Mouse (Mus musculus) kidney, adult 9 months (tissue): Measurements from ENCODE around the gene Ubald1.

ENCODE experiments used
- DNase-seq: peaks from one replicate; pipeline ENCODE4 v3.0.0; 2022

The Ubald1 gene

DNA sequence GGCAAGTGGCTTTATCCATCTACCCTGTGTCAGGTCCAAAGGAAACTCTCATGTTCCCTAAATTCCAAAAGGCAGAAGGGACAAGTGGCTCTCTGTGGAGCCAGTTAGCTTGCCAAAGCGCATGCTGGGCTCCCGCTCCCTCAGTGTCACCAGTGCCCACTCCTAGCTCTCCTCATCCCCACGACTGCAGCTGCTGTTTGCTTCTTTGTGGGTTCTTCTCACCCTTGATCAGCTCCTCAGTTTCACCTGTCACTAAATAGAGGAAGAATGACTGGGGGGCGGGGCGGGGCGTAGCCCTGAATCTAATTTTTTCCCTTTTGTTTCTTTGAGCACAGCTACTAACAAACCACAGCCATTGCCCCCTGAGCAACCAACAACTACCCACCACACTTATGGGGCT is 18.8 kb upstream of the Ubald1 start:
- DNase-seq: no peak

DNA sequence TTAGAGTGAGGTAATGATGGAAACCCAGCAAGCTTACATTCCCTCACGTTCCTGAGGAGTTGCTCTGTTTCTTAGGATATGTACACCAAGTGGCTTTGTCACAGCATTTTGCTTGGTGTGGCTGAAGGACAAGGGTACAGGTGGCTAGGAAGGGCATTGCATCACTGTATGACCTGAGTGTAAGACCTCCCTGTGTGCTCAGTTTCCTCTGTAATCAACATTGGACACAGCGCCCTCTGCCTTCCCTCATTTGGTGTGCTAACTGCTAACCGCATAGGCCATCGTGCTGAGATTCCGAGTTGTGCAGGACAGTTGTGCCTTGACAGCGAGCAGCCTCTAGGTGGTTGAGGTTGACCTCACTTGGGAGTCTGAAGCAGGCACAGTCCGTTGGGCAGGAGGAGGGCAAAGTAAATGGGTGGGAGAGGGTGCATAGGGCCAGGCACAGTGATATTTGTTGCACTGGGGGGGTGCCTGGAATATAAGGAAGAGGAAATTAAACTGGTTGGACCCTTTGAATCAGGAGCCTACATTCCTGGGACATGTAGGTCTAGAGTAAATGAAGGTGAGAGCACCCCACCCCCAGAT is 17.1 kb upstream of the Ubald1 start:
- DNase-seq: no peak

DNA sequence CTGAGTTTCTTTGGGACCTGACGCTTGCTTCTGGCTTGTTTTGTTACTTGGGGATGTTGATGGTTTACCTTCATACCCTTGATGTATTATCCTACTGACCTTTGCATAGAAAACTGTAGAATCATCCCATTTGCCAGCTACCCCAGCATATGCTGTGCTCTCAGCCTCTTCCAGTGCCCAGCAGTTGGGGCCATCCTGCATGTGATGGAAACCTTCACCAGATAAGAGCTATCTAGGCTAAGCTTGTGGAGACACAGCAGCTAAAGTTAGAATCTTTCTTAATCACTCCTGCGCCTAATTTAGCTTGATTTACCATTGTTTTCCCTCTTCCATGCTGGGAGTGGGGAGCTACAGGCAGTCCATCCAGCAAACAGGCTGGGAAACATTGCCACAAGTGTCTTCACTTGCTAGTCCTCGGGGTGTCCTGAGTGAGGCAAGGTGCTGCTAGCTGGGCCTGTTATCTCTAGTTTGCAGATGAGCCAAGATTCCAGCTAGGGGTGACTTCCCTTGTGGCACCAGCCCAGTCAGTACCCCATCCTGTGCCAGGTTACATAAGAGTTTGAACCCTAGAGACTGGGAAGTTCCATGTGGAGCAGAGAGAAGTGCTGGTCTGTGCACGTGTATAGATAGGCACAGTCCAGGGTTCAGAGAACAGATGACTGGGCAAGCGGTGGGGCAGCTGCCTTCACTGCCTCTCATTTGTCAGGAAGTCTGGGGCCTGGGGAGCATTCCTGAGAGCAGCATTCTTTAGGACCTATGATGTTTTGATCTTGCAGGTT is 16.3 kb upstream of the Ubald1 start:
- peak; percentile 96 for DNase-seq

DNA sequence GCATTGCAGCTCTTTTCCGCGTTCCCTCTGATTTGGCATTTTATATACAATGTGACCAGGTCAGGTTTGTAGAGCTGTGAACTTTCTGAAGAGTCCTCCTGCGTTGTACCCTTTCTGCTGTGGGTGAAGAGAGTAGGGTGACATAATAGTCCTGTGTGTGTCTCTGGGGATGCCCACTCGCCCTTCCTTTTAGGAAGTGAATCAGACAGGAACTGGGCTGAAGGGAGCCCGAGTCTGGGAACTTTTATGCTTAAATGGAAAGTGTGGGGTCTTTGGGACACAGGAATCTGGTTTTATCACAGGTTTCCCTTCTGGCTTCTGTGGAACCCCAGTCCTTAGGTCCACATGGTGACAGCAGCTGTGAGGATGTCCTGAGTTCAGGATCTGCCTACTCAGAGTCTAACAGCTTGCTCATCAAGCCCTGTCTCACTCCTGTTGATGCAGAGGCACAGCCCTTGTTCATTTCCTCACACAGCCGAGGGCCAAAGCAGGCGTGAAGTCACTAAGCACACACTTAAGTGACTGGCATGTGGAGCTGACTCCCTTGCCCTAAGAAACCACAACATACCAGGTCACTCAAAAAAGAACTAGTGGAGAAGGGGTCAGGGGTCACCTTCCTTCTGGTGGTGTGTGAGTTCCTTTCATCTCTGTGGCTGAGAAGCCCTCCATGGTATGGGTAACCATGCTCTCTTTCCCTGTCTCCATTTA is 14.2 kb upstream of the Ubald1 start:
- peak; percentile 43 for DNase-seq

DNA sequence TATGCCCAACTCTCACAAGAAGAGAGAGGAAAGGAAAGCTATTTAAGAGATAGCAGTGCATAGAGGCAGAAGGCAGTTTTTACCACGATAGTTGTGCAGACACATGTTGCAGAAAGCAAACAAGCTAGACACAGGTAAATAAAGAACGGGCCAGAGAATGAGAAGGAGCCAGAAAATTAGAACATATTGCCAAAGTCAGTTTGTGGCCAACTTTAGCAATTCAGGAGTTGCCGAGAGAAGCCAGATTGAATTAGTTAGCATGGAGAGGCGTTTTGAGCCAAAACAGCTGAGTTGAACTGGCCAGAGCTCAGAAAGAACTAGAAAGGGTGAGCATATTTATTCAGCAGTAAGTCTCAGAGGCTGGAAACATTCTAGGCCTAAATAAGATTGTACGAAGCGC is 12.1 kb upstream of the Ubald1 start:
- DNase-seq: no peak

DNA sequence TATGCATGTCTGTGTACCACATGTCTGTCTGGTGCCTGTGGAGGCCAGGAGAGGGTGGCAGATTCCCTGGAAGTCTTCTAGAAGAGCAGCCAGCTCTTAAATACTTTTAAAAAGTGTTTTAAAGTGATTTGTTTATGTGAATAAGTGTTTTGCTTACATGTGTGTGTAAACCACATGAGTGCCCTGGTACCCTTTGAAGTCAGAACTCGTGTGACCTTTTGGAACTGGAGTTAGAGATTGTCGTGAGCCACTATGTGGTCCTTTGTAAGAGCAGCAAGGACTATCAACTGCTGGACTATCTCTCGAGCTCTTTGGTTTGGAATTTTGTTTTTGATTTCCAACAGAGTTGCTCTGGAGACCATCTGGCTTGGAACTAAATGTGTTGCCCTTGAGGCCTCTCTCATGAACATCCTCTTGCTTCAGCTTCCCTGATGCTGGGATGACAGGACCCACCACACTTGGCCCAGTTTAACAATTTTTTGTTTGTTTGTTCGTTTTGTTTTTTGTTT is 10.1 kb upstream of the Ubald1 start:
- no peak for DNase-seq

DNA sequence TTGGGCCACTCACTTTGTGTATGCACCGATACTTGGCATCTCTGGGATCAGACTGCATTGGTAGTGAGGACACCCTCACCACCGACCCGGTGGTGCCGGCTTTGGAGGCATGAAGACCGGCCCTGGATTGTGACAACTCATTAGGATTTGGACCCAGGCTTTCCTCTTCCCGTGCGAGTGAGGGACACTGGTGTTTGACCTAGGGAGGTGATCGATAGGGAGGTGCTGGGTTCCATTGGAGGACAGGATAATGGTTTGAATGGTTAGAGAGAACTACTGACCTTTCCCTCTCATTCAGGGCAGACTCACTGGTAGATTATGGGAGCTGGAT is 6.5 kb upstream of the Ubald1 start:
- no peak for DNase-seq

DNA sequence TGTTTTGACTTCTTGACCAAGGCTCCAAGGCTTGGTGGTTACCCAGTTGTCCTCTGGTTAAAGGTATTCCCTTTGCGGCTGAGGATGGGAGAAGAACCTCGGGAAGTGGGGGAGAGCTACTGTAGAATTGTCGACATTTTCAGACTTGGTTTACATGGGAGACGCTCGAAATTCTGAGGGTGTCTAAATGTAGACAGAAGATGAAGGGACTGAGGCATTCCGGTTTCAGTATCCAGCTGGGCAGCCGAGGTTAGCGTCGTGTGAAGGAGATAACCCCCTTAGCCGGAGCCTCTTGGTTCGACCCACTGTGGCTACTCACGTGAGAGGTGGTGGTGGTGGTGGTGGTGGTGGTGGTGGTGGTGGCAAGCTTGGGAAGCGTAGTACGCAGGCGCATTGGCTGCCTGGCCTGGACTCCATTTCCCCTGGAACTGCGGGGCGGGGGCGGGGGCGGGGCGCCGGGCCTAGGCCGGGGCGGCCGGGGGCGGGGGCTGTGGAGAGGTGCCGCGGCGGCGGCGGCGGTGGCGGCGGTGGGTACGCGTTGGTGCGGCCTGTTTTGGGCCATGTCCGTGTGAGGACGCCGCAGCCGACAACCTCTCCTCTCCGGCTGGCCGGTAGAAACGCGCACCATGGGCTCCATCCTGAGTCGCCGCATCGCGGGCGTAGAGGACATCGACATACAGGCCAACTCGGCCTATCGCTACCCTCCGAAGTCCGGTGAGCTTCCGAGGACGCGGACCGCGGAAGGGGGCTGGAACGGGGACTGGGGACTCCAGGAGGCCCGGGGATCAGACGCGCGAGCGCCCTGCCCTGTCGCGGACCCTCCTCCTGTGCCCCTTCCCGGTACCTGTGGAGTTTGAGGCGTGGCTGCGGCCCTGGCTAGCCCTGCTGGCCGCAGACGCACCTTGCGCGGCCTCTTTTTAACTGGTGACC is 5.9 kb upstream of the Ubald1 start, which contains the start of gene Mgrn1:
Gene Mgrn1 (plus strand): TSS at position 490 of the 930 bp plus-strand sequence.
- DNase-seq: peak; percentile 91

DNA sequence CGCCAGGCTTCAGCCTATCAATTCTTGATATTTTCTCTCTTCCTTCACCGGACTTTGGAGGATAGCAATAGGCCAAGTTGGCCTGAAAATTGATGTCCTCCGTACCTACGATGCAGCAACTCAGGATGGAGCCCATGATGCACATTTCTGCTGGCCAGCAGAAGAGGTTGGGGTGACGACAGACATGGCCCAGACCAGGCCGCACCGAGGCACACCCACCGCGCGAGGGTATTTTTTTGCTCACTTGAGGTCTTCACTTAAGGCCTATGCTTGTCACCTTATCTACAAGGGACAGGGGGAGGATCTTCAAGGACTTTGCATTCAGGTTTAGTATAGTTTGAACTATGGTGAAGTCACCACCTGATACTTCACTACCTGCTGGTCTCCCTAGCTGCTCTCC is 4.8 kb upstream of the Ubald1 start:
- DNase-seq: no peak

DNA sequence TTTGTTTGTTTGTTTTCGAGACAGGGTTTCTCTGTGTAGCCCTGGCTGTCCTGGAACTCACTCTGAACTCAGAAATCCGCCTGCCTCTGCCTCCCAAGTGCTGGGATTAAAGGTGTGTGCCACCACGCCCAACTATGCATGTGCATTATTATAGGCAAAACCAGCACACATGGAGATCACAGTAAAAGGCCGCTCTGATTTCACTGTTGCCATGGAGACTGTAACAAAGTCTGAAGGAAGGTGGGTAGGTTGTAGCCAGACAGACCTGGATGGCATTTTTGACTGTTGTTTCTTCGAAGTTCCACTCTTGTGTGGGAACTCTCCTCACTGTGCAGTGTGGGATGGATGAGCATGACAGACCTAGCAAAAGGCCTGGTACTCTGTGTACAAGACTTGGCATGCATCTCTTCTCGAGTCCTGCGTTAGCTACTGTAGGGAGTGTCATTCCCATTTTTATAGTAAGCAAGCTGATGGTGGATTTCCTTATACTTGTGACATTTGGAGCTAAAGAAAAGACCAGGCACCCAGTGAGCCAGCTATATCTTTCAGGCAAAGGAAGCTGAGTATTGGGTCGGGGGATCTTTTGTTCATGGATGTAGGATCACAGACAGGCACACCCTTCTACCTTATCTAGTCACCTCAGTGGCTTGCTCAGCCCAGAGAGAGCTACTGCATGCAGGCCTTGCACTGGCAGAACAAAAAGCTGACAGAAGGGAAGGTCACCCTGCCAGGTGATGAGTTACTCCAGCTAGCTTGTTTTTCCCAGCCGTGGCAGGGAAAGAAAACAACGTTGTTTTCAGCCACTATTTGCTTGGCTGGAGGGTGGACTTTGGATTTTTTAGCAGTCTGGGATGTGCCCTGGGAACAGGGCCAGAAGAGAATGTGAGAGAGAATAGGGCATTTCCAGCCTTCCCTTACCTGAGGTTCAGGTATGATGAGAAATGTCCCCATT is 1.6 kb upstream of the Ubald1 start:
- DNase-seq: peak; percentile 87

DNA sequence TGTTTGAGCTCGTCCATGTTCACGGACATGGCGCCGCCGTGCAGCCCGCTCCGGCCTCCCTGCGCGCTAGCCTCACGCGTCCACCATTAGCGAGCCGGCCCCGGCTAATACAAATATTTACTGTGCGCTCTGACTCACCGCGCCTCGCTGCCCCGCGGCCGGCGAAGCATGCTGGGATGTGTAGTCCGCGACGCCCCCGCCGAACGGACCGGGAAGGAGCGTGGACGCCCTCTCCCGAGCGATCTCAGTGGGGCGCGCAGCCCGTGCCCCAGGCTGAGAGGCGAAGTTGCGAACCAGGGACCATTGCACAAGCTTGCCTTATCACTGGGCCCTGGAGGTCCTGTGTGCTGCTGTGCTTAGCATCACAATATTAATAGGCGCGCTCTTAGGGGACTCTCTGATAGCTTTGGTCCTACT is 399 bp downstream of the Ubald1 start:
- peak; percentile 91 for DNase-seq

DNA sequence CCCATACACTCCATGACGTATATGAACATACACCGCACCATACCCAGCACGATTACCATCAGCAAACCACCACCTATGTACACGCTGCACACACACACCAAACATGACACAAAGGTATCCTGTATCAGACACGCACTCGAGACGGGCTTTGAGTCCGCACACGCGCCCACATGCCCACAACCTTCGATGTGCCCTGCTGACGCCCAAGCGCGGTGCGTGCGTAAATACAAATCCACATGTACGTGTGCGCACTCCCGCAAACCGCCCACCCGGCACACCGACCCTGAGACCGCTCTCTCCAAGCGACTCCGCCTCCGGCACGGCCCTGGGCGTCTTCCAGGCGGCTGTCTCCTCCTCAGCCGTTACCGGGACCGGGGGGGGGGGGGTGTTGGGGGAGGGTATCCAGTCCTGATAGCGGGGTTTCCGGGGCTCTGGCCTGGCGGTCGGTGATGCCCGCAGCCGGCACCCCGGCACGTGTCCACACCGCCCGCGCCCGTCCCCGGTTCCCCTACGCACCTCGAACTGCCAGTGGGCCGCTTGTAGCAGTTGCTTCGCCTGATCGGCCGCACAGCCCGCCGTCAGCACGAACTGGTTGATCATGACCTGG is 911 bp downstream of the Ubald1 start:
- no peak for DNase-seq

DNA sequence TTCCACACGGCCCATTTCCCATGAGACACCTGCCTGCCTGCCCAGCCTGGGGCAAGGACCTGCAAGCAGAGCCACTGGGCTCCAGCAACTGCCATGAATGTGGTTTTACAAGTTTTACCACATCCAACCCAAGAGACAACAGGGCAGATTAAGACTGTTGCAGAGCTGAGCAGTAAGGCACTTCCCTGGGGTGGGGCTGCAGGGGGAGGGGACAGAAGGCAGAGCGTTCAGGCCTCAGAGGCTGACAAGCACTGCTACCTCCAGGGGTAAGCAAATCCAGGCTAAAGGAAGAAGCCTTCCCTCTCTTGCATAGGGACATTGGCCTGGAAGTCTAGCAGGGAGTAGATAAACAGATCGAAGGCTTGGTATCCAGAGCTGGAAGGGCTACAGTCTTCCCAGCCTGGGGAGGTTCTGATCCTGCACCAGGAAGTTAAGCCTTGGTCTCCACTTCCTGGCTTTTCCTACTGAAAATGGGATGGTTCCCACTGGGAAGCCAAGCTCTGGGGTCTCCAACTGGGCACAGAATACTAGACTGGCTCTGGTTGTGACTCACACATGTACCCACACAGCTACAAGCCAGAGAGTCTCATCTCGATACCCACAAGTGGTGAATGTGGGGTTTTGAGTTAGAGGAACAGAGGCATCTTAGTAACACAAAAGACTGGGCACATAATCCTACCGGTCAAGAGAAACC is 1.8 kb downstream of the Ubald1 start:
- DNase-seq: no peak

DNA sequence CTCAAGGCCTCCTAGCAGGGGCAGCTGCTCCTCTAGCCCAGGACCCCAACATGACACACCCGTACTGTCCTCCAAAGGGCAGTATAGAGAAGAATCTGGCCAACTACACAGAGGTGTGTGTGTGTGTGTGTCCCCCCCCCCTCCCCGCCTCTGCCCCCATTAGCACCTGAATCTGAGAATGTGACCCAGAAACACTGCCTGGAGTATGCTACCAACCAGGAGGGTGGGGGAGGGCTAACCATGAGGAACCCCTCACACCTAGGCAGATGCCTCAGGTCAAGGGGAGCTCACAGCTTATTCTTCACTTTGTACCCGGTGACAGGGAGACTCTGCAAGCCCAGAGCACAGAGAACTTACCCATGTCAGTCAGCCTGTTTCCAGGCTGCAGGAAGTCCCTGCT is 2.4 kb downstream of the Ubald1 start:
- DNase-seq: no peak

DNA sequence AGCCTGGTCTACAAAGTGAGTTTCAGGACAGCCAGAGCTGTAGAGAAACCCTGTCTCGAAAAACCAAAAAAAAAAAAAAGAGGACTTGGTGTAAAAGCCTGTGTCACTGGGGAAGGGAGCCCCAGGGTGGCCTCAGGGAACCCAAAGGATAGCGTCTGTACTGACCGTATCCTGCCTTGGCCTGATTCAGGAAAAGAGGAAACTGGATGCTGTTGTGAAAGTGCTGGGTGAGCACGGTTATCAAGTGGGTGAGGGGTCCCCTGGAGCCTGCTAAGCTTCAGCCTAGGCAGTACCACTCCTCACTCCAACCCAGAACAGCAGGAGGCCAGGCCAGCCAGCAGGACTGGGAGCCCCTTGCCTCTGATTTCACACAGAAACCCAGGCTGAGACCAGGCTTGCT is 2.9 kb downstream of the Ubald1 start:
- DNase-seq: no peak

DNA sequence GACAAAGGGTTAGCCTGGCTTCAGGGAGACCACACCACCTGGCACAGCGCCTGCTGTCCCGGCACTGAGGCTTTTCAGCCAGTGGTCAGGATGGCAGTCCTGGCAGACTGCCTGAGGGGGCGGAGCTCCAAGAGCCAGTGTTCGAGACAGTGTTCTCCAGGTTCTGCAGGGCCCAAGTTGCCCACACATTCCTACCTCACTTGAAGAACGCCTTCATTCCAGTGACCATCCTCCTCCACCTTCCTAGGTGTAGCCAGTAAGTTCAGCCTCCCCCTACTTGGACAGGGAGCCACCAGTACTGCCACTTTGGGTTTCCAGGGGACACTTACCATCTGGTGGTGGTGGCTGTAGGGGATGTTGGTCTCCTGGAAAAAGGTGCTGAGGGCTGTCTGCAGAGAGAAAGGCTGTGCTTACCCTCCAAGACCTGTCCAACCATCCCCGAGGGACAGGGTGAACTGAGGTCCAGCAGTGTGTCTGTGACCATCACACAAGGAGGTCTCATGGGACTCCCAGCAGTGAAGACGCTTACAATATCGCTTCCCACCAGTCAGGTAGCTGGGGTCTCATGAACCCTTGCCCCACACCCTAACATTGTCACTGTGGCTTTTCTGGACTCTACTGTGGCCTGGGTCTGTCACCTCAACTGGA is 4.0 kb downstream of the Ubald1 start:
- DNase-seq: peak; percentile 82

DNA sequence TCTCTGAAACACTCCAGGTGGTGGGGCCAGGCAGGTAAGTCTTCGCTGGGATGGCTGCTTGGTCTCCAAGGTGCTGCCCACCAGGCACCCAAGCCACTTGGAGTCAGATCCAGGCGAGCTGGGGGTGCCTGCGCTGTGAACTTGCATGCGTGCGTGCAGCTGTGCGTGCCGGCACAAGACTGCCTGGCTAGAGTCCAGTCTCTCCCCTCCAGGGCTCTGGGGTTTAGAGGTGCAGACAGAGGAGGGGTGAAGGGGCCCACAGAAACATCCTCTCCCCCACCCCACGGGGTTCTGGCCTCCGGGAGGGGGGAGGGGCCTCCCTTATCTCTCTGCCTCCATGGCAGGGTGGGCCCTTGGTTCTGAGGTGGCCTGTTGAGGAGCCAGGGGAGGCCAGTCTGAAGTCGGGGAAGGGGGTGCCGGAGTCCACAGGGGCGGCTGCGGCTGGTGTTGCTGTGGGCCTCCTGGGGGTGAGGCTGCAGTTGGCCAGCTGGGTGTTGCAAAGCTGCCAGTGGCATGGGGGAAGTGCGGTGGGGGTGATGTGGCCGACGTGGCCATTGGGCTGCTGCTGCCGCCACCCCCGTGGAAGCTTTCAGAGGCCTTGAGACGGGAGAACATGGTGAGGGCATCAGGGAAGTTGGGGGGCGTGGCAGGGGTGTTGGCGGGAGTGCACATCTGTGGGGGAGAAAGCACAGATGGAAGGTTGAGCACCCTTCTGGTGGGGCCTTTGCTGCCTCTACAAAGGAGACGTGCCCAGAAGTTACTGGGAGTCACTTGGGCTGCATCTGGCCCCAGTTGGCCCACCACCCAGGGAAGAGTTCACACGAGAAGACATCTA is 4.7 kb downstream of the Ubald1 start:
- DNase-seq: no peak

DNA sequence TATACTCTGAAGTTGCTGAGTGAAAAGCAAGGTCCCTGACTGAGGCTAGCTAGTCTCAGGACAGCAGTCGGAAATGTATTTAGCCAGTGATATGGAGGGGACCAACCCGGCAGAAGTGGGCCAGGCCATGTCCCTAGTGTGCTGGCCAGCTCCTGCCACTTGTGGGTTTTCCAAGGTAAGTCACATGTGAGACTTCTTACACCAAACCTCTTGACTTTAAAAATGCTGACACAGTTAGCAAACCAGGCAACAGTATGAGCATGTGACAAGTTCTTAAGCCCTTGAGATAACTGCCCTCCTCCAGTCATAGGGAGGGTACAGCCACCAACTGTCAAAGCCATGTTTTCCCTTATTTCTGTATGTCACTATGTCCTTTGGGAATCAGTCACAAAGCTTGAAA is 8.2 kb downstream of the Ubald1 start:
- no peak for DNase-seq

DNA sequence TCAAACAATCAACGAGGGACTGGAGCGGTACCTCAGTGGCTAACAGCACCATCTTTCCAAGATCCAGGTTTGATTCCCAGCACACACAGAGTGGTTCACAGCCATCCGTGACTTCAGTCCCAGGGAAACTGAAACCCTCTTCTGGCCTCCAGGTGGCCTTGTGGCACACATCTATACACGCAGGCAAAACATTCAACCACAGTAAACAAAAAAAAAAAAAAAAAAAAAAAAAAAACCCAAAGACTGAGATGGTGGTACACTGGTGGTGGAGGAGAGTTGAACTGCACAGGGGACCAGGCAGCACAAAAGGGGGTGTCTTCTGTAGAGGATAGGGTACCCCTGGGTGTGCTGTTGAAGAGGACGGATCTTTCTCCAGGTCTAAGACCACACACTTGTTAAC is 9.6 kb downstream of the Ubald1 start:
- no peak for DNase-seq
